Mouse (Mus musculus): ENCODE results near the gene Pskh1. TPM values are rescaled to one million over a fixed set of nuclear protein-coding genes. Genes with fewer than 3 reads are reported as not detected.

Pskh1 gene
- polyA plus RNA-seq, 1 experiment from 2014 or later = 44.8 TPM

GRCm38 (mm10) chr8:105964506-105965265 is 64.4 kb downstream of the Pskh1 start:
- peak overlapping the region; percentile 81 for H3K9ac ChIP-seq
- H3K36me3 ChIP-seq = peaks cover 10% of the 10 kb centered on the region; the same call in 1 of the 2 replicates
- no peak for ATAC-seq (ENCODE audit: insufficient number of reproducible peaks, insufficient read depth, low FRiP score, low TSS enrichment)

GRCm38 (mm10) chr8:105965266-105965904 is 65.1 kb downstream of the Pskh1 start:
- H3K4me2 ChIP-seq (replicated peaks) = peak overlapping the region; percentile 70
- peaks cover 3% of the 10 kb centered on the region; the same call in 1 of the 2 replicates for H3K36me3 ChIP-seq
- no peaks in the 10 kb centered on the region for H3K27me3 ChIP-seq
- peak overlapping the region; percentile 76 for H3K4me3 ChIP-seq
- WGBS = 1% methylated on average over 40 of the region's 40 CpGs
- peak overlapping the region; percentile 81 for H3K9ac ChIP-seq
- ATAC-seq (ENCODE audit: insufficient number of reproducible peaks, insufficient read depth, low FRiP score, low TSS enrichment) = peak; percentile 71
- peak overlapping the region; percentile 78 for H3K27ac ChIP-seq
- H3K4me1 ChIP-seq = peaks cover 19% of the 10 kb centered on the region
- H3K9me3 ChIP-seq = no peaks in the 10 kb centered on the region

More at GRCm38 (mm10) chr8:105964506-105965265, 64.4 kb downstream of the Pskh1 start:
- 55% methylated on average over 12 of the region's 12 CpGs for whole genome bisulfite sequencing
- Histone ChIP-seq H3K4me2 (replicated peaks) (peak overlapping the region; percentile 70), H3K27me3 (no peaks in the 10 kb centered on the region), H3K4me3 (peak overlapping the region; percentile 76), H3K27ac (peak overlapping the region; percentile 24; the same call in 1 of the 2 replicates), H3K4me1 (peaks cover 19% of the 10 kb centered on the region), H3K9me3 (no peaks in the 10 kb centered on the region)

GRCm38 (mm10) chr8:105965905-105966341 is 65.7 kb downstream of the Pskh1 start, which contains the start of gene Slc12a4:
Gene Slc12a4, minus strand, starts transcription at chr8:105966097.
- peak within 1 kb of the TSS; percentile 76 for H3K4me3 ChIP-seq
- peak within 1 kb of the TSS; percentile 78 for H3K27ac ChIP-seq
- no peaks in the 10 kb centered on the region for H3K36me3 ChIP-seq
- peaks cover 19% of the 10 kb centered on the region for H3K4me1 ChIP-seq
- peak within 1 kb of the TSS; percentile 81 for H3K9ac ChIP-seq
- 1% methylated on average over 47 of the region's 47 CpGs for WGBS
- H3K27me3 ChIP-seq = no peaks in the 10 kb centered on the region
- H3K9me3 ChIP-seq = no peaks in the 10 kb centered on the region
- H3K4me2 ChIP-seq (replicated peaks) = peak within 1 kb of the TSS; percentile 70
- ATAC-seq (ENCODE audit: insufficient number of reproducible peaks, insufficient read depth, low FRiP score, low TSS enrichment) = peak; percentile 48

GRCm38 (mm10) chr8:105966692-105967311 is 66.6 kb downstream of the Pskh1 start:
- no peak for ATAC-seq (ENCODE audit: insufficient number of reproducible peaks, insufficient read depth, low FRiP score, low TSS enrichment)
- WGBS = 5% methylated on average over 19 of the region's 19 CpGs
- H3K9ac ChIP-seq = no peak overlapping the region
- H3K4me1 ChIP-seq = peaks cover 19% of the 10 kb centered on the region
- peak overlapping the region; percentile 70 for H3K4me2 ChIP-seq (replicated peaks)
- peak overlapping the region; percentile 2; the same call in 1 of the 2 replicates for H3K27ac ChIP-seq
- peak overlapping the region; percentile 76; the same call in 1 of the 2 replicates for H3K4me3 ChIP-seq
- no peaks in the 10 kb centered on the region for H3K9me3 ChIP-seq
- H3K36me3 ChIP-seq = no peaks in the 10 kb centered on the region
- no peaks in the 10 kb centered on the region for H3K27me3 ChIP-seq

- no peak overlapping the region for H3K4me3 ChIP-seq
- H3K4me2 ChIP-seq (replicated peaks) = no peak overlapping the region
- H3K36me3 ChIP-seq = no peaks in the 10 kb centered on the region
- no peaks in the 10 kb centered on the region for H3K27me3 ChIP-seq
- ATAC-seq (ENCODE audit: insufficient number of reproducible peaks, insufficient read depth, low FRiP score, low TSS enrichment) = no peak
- no peak overlapping the region for H3K27ac ChIP-seq
- 72% methylated on average over 1 of the region's 1 CpGs for WGBS
- no peak overlapping the region for H3K9ac ChIP-seq
- H3K9me3 ChIP-seq = no peaks in the 10 kb centered on the region
- H3K4me1 ChIP-seq = peaks cover 13% of the 10 kb centered on the region
Measured at GRCm38 (mm10) chr8:105969367-105969766, 69.1 kb downstream of the Pskh1 start.

- 75% methylated on average over 8 of the region's 8 CpGs for WGBS
- H3K4me3 ChIP-seq = no peak overlapping the region
- no peak overlapping the region for H3K9ac ChIP-seq
- H3K36me3 ChIP-seq = no peaks in the 10 kb centered on the region
- H3K9me3 ChIP-seq = no peaks in the 10 kb centered on the region
- H3K27ac ChIP-seq = no peak overlapping the region
- H3K27me3 ChIP-seq = no peaks in the 10 kb centered on the region
- H3K4me1 ChIP-seq = 0 out of 2 replicates have a peak, but pooled peaks cover 4% of the 10 kb centered on the region
- ATAC-seq (ENCODE audit: insufficient number of reproducible peaks, insufficient read depth, low FRiP score, low TSS enrichment) = no peak
- H3K4me2 ChIP-seq (replicated peaks) = no peak overlapping the region
Measured at GRCm38 (mm10) chr8:105971019-105971720, 70.9 kb downstream of the Pskh1 start.

GRCm38 (mm10) chr8:105975363-105975762 is 75.1 kb downstream of the Pskh1 start:
- no peaks in the 10 kb centered on the region for H3K4me1 ChIP-seq
- 66% methylated on average over 7 of the region's 7 CpGs for WGBS
- no peaks in the 10 kb centered on the region for H3K36me3 ChIP-seq
- no peak overlapping the region for H3K27ac ChIP-seq
- H3K9ac ChIP-seq = no peak overlapping the region
- no peaks in the 10 kb centered on the region for H3K27me3 ChIP-seq
- no peaks in the 10 kb centered on the region for H3K9me3 ChIP-seq
- H3K4me3 ChIP-seq = no peak overlapping the region
- ATAC-seq (ENCODE audit: insufficient number of reproducible peaks, insufficient read depth, low FRiP score, low TSS enrichment) = no peak
- no peak overlapping the region for H3K4me2 ChIP-seq (replicated peaks)

GRCm38 (mm10) chr8:105979325-105979724 is 79.1 kb downstream of the Pskh1 start, which contains the start of gene Dpep3:
Gene Dpep3, minus strand, starts transcription at chr8:105979429.
- Histone ChIP-seq H3K4me1 (no peaks in the 10 kb centered on the region), H3K9ac (no peak within 1 kb of the TSS), H3K4me3 (no peak within 1 kb of the TSS), H3K4me2 (replicated peaks) (no peak within 1 kb of the TSS), H3K27ac (no peak within 1 kb of the TSS), H3K27me3 (no peaks in the 10 kb centered on the region), H3K36me3 (no peaks in the 10 kb centered on the region), H3K9me3 (no peaks in the 10 kb centered on the region)
- 88% methylated on average over 15 of the region's 15 CpGs for WGBS
- no peak for ATAC-seq (ENCODE audit: insufficient number of reproducible peaks, insufficient read depth, low FRiP score, low TSS enrichment)

GRCm38 (mm10) chr8:105981146-105981545 is 80.9 kb downstream of the Pskh1 start:
- Histone ChIP-seq H3K4me2 (replicated peaks) (no peak overlapping the region), H3K4me3 (no peak overlapping the region), H3K4me1 (no peaks in the 10 kb centered on the region), H3K9me3 (no peaks in the 10 kb centered on the region), H3K9ac (no peak overlapping the region), H3K36me3 (no peaks in the 10 kb centered on the region), H3K27ac (no peak overlapping the region), H3K27me3 (no peaks in the 10 kb centered on the region)
- ATAC-seq (ENCODE audit: insufficient number of reproducible peaks, insufficient read depth, low FRiP score, low TSS enrichment) = no peak
- whole genome bisulfite sequencing = 97% methylated on average over 1 of the region's 1 CpGs

All from embryonic facial prominence, embryonic 12.5 days (tissue).